Mouse (Mus musculus): Measurements from ENCODE around the gene Oxct2b. TPM values are rescaled to one million over a fixed set of nuclear protein-coding genes. Genes with fewer than 3 reads are reported as not detected.

Oxct2b gene
- total and polyA plus RNA-seq, 3 experiments = not detected

DNA sequence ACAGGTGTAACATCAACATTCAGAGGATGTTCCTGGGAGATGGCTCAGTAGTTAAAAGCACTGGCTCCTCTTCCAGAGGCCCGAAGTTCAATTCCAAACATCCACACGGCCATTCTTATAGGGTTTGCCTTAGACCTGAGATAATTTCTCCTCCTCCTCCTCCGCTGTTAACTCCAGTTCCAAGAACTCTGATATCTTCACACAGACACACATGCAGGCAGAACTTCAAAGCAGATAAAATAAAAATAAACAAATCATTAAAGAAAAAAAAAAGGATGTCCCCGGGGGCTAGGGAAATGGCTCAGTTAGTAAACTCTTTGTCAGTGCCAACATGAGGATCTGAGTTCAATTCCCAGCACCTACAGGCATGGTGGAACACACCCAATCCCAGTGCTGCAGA, 37.8 kb upstream of the Oxct2b start:
- Histone ChIP-seq H3K79me2 (ENCODE audit: control insufficient read depth, insufficient read depth, low read length, poor library complexity) (no peaks in the 10 kb centered on the region), H3K9me3 (replicated peaks; ENCODE audit: insufficient read depth, low read length) (no peaks in the 10 kb centered on the region), H3K27me3 (ENCODE audit: control insufficient read depth in 1 of 2, insufficient read depth in 2 of 2, low read length in 2 of 2) (no peaks in the 10 kb centered on the region), H3K27ac (ENCODE audit: control insufficient read depth, low read depth, low read length) (no peak overlapping the region), H3K36me3 (ENCODE audit: control insufficient read depth in 1 of 2, insufficient read depth in 2 of 2, low read length in 2 of 2) (peaks cover 0 to 8% of the 10 kb centered on the region in 2 experiments; a peak in 1 of 4 replicates), H3K9ac (ENCODE audit: control insufficient read depth, low read depth, low read length, poor library complexity, severe bottlenecking) (no peak overlapping the region), H3K4me3 (ENCODE audit: control insufficient read depth in 1 of 2, insufficient read depth in 1 of 2, low read depth in 2 of 2, low read length in 2 of 2) (no peak overlapping the region), H3K4me1 (ENCODE audit: control insufficient read depth in 1 of 2, insufficient read depth in 2 of 2, low read length in 2 of 2) (peaks cover 0 to 17% of the 10 kb centered on the region in 2 experiments)
- TF ChIP-seq POLR2AphosphoS2 (IDR thresholded peaks at IDR 0.05; ENCODE audit: low read length) = no peak
- TF ChIP-seq KAT2A (conservative IDR thresholded peaks at IDR 0.05; ENCODE audit: low read depth, low read length) = no peak
- no peak for TF ChIP-seq MEF2A (IDR thresholded peaks at IDR 0.05; ENCODE audit: extremely low read depth, insufficient replicate concordance, low read depth, low read length, poor library complexity, severe bottlenecking)
- peak; percentile 65 for TF ChIP-seq RCOR1 (IDR thresholded peaks at IDR 0.05; ENCODE audit: low read depth, low read length)
- TF ChIP-seq EP300 (IDR thresholded peaks at IDR 0.05; ENCODE audit: low read depth in 1 of 2, low read length in 2 of 2) = peak; percentile 78 to 90
- TF ChIP-seq CTCF (IDR thresholded peaks at IDR 0.05 in 2 of 3, conservative IDR thresholded peaks at IDR 0.05 in 1 of 3; ENCODE audit: control insufficient read depth in 1 of 3, insufficient read depth in 1 of 3, low read depth in 2 of 3, low read length in 3 of 3, poor library complexity in 1 of 3, severe bottlenecking in 1 of 3) = no peak
- no peak for TF ChIP-seq CHD2 (IDR thresholded peaks at IDR 0.05; ENCODE audit: low read length)
- no peak for TF ChIP-seq HCFC1 (IDR thresholded peaks at IDR 0.05; ENCODE audit: low read depth, low read length)
- peak; percentile 79 for TF ChIP-seq TAL1 (IDR thresholded peaks at IDR 0.05; ENCODE audit: low read length)
- TF ChIP-seq MAX (IDR thresholded peaks at IDR 0.05; ENCODE audit: low read length) = no peak
- TF ChIP-seq NRF1 (IDR thresholded peaks at IDR 0.05; ENCODE audit: insufficient read depth, low read depth, low read length, poor library complexity, severe bottlenecking) = no peak
- TF ChIP-seq ZMIZ1 (IDR thresholded peaks at IDR 0.05; ENCODE audit: low read depth, low read length) = no peak
- peak; percentile 67 for TF ChIP-seq SIN3A (IDR thresholded peaks at IDR 0.05; ENCODE audit: low read length)
- TF ChIP-seq ELF1 (IDR thresholded peaks at IDR 0.05; ENCODE audit: low read depth, low read length) = no peak
- TF ChIP-seq MYB (IDR thresholded peaks at IDR 0.05; ENCODE audit: low read depth, low read length) = no peak
- TF ChIP-seq MAFK (IDR thresholded peaks at IDR 0.05; ENCODE audit: borderline replicate concordance, low read depth, low read length) = no peak
- peak; percentile 87 for TF ChIP-seq GATA1 (IDR thresholded peaks at IDR 0.05; ENCODE audit: low read depth, low read length)
- TF ChIP-seq BHLHE40 (IDR thresholded peaks at IDR 0.05; ENCODE audit: borderline replicate concordance, low read depth, low read length) = peak; percentile 30; the same call in 1 of the 2 replicates
- TF ChIP-seq CHD1 (IDR thresholded peaks at IDR 0.05; ENCODE audit: low read depth, low read length) = no peak
- no peak for TF ChIP-seq E2F4 (IDR thresholded peaks at IDR 0.05; ENCODE audit: borderline replicate concordance, low read depth, low read length)
- TF ChIP-seq TCF12 (IDR thresholded peaks at IDR 0.05; ENCODE audit: low read depth, low read length) = peak; percentile 92
- TF ChIP-seq USF1 (IDR thresholded peaks at IDR 0.05; ENCODE audit: low read depth, low read length) = no peak
- TF ChIP-seq POLR2A (IDR thresholded peaks at IDR 0.05; ENCODE audit: control insufficient read depth in 1 of 2, insufficient read depth in 1 of 2, low read depth in 1 of 2, low read length in 2 of 2, poor library complexity in 1 of 2) = no peak
- peak; percentile 48; the same call in 1 of the 2 replicates for TF ChIP-seq MAZ (IDR thresholded peaks at IDR 0.05; ENCODE audit: low read depth, low read length)
- TF ChIP-seq MYC (IDR thresholded peaks at IDR 0.05; ENCODE audit: low read depth, low read length) = no peak
- peak; percentile 71; the same call in 1 of the 2 replicates for TF ChIP-seq ETS1 (IDR thresholded peaks at IDR 0.05; ENCODE audit: low read depth, low read length)
- TF ChIP-seq UBTF (IDR thresholded peaks at IDR 0.05; ENCODE audit: borderline replicate concordance, insufficient read depth, low read depth, low read length) = no peak
- TF ChIP-seq ZNF384 (IDR thresholded peaks at IDR 0.05; ENCODE audit: low read depth, low read length) = peak; percentile 93
- 0 out of 2 replicates have a peak, but pooled peaks have one; percentile 35 for TF ChIP-seq MXI1 (IDR thresholded peaks at IDR 0.05; ENCODE audit: low read depth, low read length)
- DNase-seq (ENCODE audit: low read depth, low spot score) = peak; percentile 62

All from MEL (cell line).